Mouse (Mus musculus) G1E-ER4 (cell line): ENCODE data around the gene Trmt2b. TPM values are rescaled to one million over a fixed set of nuclear protein-coding genes. Genes with fewer than 3 reads are reported as not detected.
"Not testable (repeated sequence)": the region's sequence is repeated elsewhere in the genome, so short reads cannot be mapped to it uniquely, and the experiment has no call there.

Experiments used
- GATA1 ChIP-seq: IDR thresholded peaks from one replicate; pipeline ENCODE4 v1.8.0; 2012; ENCODE audit warnings: low read length, inconsistent platforms
- polyA plus RNA-seq: library from polyadenylated mRNA; stranded (reverse); fragments of >175 nt; gene quantifications from 2 replicates; pipeline ENCODE4 v1.2.3, GENCODE M21; 2012

Gene Trmt2b
- polyA plus RNA-seq, 1 experiment: 0.90 TPM

DNA sequence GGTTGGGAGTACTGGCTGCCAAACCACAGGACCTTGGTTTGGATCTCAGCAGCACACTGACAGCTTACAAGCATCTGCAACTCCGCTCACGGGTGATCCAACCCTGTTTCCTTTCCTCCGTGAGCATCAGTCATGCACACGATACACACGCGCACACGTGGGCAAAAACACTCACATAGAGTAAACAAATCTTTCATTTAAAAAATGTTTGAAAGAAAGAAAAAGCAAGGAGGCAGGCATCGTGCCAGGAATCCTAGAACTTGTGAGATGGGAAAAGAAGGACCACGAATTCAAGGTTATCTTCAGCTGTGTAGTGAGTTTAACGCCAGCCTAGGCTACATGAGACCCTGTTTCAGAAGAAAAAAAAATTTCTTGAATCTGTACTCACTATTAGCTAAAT is 30.8 kb downstream of the Trmt2b start:
- no peak for TF ChIP-seq GATA1

DNA sequence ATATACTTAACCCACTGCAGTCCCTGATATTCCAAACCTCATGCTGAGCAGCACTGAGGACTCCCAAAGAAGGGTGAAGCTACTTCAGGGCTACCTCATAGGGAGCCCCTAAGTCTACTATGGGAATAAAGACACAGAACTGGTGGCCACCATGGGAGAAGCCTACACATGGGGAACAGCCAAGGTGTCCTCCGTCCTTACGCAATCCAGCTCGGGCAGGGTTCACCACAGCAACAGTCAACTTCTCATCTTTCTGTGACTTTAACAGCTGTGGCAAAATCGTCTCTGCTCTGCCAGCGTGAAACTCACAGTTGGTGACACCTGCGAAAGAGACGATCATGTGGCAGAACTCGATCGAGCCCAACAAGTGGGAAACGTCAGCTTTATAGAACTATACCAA is 38.5 kb downstream of the Trmt2b start:
- no peak for TF ChIP-seq GATA1

GRCm38 (mm10) chrX:134233048-134233447 is 43.7 kb downstream of the Trmt2b start:
- TF ChIP-seq GATA1: no peak

DNA sequence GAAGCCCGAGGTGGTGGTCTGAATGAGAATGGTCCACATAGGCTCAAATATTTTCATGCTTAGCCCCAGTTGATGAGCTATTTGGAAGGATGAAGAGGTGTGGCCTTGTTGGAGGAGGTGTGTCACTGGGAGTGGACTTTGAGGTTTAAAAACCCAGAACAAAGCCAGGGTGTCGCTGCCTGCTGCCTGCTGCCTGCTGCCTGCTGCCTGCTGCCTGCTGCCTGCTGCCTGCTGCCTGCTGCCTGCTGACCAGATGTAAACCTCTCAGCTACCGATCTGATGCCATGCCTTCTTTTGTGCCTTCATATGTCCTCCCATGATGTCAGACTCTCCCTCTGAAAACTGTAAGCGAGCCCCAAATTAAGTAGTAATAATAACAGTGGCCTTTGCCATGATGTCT is 54.9 kb downstream of the Trmt2b start, which contains the start of gene Nox1:
Nox1 (minus strand) TSS at position 101 of the 400 bp plus-strand sequence.
- no peak for TF ChIP-seq GATA1

DNA sequence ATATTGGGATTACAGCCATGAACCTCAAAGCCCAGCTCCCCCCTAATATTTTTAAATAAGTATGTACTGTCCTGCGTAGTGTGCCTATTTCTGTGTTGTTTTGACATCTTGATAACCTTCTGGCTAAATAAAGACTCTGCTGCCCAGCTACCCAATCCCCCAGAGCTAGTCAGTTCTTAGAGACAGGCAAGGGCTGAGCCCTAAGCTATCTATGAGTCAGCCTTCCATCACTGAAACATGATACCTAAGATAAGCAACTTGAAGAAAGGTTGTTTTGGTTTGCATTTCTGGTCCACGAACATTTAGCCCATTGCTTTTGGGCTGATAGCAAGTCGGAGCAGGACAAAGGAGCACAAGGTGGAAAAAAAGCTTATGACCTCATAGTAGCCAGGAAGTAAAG is 56.2 kb downstream of the Trmt2b start:
- no peak for TF ChIP-seq GATA1

DNA sequence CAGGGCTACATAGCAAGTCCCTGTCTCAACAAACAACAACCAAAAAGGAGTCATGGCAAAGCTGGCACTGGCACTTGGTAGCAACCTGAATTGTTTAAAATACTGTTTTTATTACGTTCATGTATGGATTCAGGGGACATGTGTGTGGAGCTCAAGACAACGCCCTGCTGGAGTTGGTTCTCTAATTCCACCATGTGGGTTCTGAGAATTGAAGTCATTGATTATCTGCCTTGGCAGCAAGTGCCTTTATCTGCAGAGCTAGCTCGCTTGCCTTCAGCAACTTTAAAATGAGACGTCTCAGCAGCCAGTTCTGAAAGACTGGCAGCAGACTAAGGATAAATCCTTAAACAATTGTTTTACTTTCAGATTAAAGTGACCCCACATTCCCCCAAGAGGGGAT is 58.6 kb downstream of the Trmt2b start:
- TF ChIP-seq GATA1: no peak

DNA sequence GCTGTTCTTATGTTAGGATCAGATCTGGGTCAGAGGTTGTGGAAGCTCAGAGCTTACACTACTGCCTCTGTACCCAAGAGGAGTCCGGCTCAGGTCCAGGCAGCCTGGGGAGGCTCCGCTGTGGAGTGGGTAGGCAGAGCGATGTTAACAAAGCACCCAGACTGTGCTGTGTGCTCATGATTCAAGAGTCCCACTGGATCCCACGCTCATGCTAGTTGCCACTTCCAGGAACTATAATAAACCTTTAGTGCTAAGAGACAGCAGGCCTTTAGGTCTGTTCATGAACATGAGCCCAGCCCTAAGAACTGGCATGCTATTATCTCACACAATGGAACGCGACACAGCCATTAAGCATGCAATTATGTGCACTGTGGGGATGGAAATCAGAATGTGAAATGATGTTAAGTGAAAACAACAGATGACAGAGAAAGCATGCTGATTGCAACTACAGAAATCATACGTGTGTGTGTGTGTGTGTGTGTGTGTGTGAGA is 65.6 kb downstream of the Trmt2b start:
- TF ChIP-seq GATA1: no peak

DNA sequence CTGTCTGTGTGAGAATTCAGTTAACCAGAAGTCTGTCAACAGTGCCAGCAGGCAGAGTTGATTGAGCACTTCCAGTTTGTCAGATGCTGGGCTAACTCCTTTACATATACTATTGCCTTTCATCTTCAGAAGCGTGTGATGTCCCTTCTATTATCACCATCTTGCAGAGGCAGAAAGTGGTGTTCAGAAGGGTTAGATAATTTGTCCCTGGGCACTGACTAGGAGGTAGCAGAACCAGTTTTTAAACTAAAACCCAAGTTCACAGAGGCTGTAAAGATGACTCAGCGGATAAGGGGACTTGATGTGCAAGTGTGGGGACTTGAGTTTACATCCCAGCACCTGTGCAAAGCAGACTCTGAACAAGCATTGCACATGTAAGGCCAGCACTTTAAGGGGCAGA is 68.3 kb downstream of the Trmt2b start:
- no peak for TF ChIP-seq GATA1

- not testable (repeated sequence) for TF ChIP-seq GATA1
Observed at GRCm38 (mm10) chrX:134187201-134187600, 89.6 kb downstream of the Trmt2b start, which contains the start of gene Arl13a. Gene Arl13a (plus strand): TSS chrX:134187501.

- TF ChIP-seq GATA1: no peak
Observed at GRCm38 (mm10) chrX:134174699-134175098, 102.1 kb downstream of the Trmt2b start.

Other genes starting within 250 kb of the Trmt2b start
- gene Cstf2, start 217.8 kb downstream of the Trmt2b start, polyA plus RNA-seq: 31.4 and 69.1 TPM in 2 replicates
- gene Xkrx, start 114.9 kb downstream of the Trmt2b start, polyA plus RNA-seq: not detected in 2 replicates
- not detected in 2 replicates for gene Arl13a, start 89.5 kb downstream of the Trmt2b start, polyA plus RNA-seq
- not detected in 2 replicates for gene Nox1, start 55.0 kb downstream of the Trmt2b start, polyA plus RNA-seq
- gene Tmem35a, start 18.2 kb upstream of the Trmt2b start, polyA plus RNA-seq: not detected in 2 replicates
- 0.43 and 0.94 TPM in 2 replicates for gene Cenpi, start 31.1 kb upstream of the Trmt2b start, polyA plus RNA-seq
- gene Drp2, start 127.6 kb upstream of the Trmt2b start, polyA plus RNA-seq: 0.28 and 0.35 TPM in 2 replicates
- 0.03 TPM in 1 of 2 replicates, not detected in the other for gene Taf7l, start 199.5 kb upstream of the Trmt2b start, polyA plus RNA-seq